Mouse (Mus musculus) MEL (cell line): ENCODE data around the gene Atp8a2. TPM values are rescaled to one million over a fixed set of nuclear protein-coding genes. Genes with fewer than 3 reads are reported as not detected.

Experiments used
- DNase-seq: peaks from one replicate; pipeline ENCODE4 v3.0.0; 2011; ENCODE audit warnings: low read depth, low spot score
- H3K27ac ChIP-seq: 2 replicates; pipeline ENCODE4 v1.5.1; 2012; ENCODE audit warnings: low read depth, mild to moderate bottlenecking, control low read depth, low read length, moderate library complexity; ENCODE audit not compliant: control insufficient read depth
- H3K27me3 ChIP-seq, 2 experiments: fragments of 150-350 bp in 1 of 2; sonication (generic) in 1 of 2; 2 replicates each; pipeline ENCODE4 v1.6.1; 2012; ENCODE audit warnings: low read length in 2 of 2, mild to moderate bottlenecking in 2 of 2, improper control_type of control experiment in 1 of 2, moderate library complexity in 1 of 2; ENCODE audit not compliant: insufficient read depth in 2 of 2, control insufficient read depth in 1 of 2
- H3K36me3 ChIP-seq, 2 experiments: 2 replicates each; pipeline ENCODE4 v1.6.1; 2012 to 2014; ENCODE audit warnings: low read length in 2 of 2, improper control_type of control experiment in 1 of 2, inconsistent platforms in 1 of 2, mild to moderate bottlenecking in 1 of 2; ENCODE audit not compliant: insufficient read depth in 2 of 2, control insufficient read depth in 1 of 2
- H3K4me1 ChIP-seq, 2 experiments: fragments of 150-350 bp in 1 of 2; sonication (generic) in 1 of 2; 2 replicates each; pipeline ENCODE4 v1.6.1; 2012; ENCODE audit warnings: low read length in 2 of 2, improper control_type of control experiment in 1 of 2, mild to moderate bottlenecking in 1 of 2; ENCODE audit not compliant: insufficient read depth in 2 of 2, control insufficient read depth in 1 of 2
- H3K4me3 ChIP-seq, 2 experiments: fragments of 150-350 bp in 1 of 2; sonication (generic) in 1 of 2; 2 replicates each; pipeline ENCODE4 v1.5.1; 2012; ENCODE audit warnings: low read depth in 2 of 2, low read length in 2 of 2, mild to moderate bottlenecking in 2 of 2, moderate library complexity in 2 of 2, control low read depth in 1 of 2, improper control_type of control experiment in 1 of 2; ENCODE audit not compliant: control insufficient read depth in 1 of 2, insufficient read depth in 1 of 2
- H3K79me2 ChIP-seq: 2 replicates; pipeline ENCODE4 v1.6.1; 2012; ENCODE audit warnings: mild to moderate bottlenecking, low read length, moderate library complexity; ENCODE audit not compliant: control insufficient read depth, poor library complexity, insufficient read depth
- H3K9ac ChIP-seq: 2 replicates; pipeline ENCODE4 v1.6.1; 2012; ENCODE audit warnings: low read depth, mild to moderate bottlenecking, control low read depth, low read length, moderate library complexity; ENCODE audit not compliant: control insufficient read depth, poor library complexity, severe bottlenecking
- H3K9me3 ChIP-seq: fragments of 150-350 bp; sonication (generic); replicated peaks from 2 replicates; pipeline ENCODE4 v1.6.1; 2012; ENCODE audit warnings: mild to moderate bottlenecking, low read length, improper control_type of control experiment, moderate library complexity; ENCODE audit not compliant: insufficient read depth
- BHLHE40 ChIP-seq: IDR thresholded peaks from 2 replicates; pipeline ENCODE4 v1.6.1; 2012; ENCODE audit warnings: low read depth, mild to moderate bottlenecking, inconsistent platforms, low read length, improper control_type of control experiment, borderline replicate concordance
- CTCF ChIP-seq, 3 experiments: IDR thresholded peaks in 2 of 3; conservative IDR thresholded peaks in 1 of 3; 2 replicates each; pipeline ENCODE4 v1.5.1; 2011 to 2012; ENCODE audit warnings: low read length in 3 of 3, low read depth in 2 of 3, mild to moderate bottlenecking in 2 of 3, improper control_type of control experiment in 1 of 3, inconsistent platforms in 1 of 3, mixed read lengths in 1 of 3, moderate library complexity in 1 of 3; ENCODE audit not compliant: control insufficient read depth in 1 of 3, insufficient read depth in 1 of 3, poor library complexity in 1 of 3, severe bottlenecking in 1 of 3
- ELF1 ChIP-seq: IDR thresholded peaks from 2 replicates; pipeline ENCODE4 v1.6.1; 2014; ENCODE audit warnings: low read depth, mild to moderate bottlenecking, inconsistent platforms, low read length, improper control_type of control experiment, moderate library complexity
- ETS1 ChIP-seq: IDR thresholded peaks from 2 replicates; pipeline ENCODE4 v1.6.1; 2012; ENCODE audit warnings: low read depth, mild to moderate bottlenecking, inconsistent platforms, low read length, improper control_type of control experiment, moderate library complexity
- HCFC1 ChIP-seq: IDR thresholded peaks from 2 replicates; pipeline ENCODE4 v1.6.1; 2012; ENCODE audit warnings: low read depth, mild to moderate bottlenecking, inconsistent platforms, low read length, improper control_type of control experiment, moderate library complexity
- JUND ChIP-seq: IDR thresholded peaks from 2 replicates; pipeline ENCODE4 v1.6.1; 2011; ENCODE audit warnings: low read depth, mild to moderate bottlenecking, improper control_type of control experiment, low read length
- MAFK ChIP-seq: IDR thresholded peaks from 2 replicates; pipeline ENCODE4 v1.6.1; 2011; ENCODE audit warnings: low read depth, mild to moderate bottlenecking, low read length, improper control_type of control experiment, borderline replicate concordance
- MAX ChIP-seq: IDR thresholded peaks from 2 replicates; pipeline ENCODE4 v1.6.1; 2011; ENCODE audit warnings: low read length, improper control_type of control experiment
- MEF2A ChIP-seq: IDR thresholded peaks from 2 replicates; pipeline ENCODE4 v1.6.1; 2014; ENCODE audit warnings: low read depth, mild to moderate bottlenecking, inconsistent platforms, low read length, improper control_type of control experiment; ENCODE audit not compliant: poor library complexity, insufficient replicate concordance, severe bottlenecking; ENCODE audit errors: extremely low read depth
- MXI1 ChIP-seq: IDR thresholded peaks from 2 replicates; pipeline ENCODE4 v1.6.1; 2011; ENCODE audit warnings: mild to moderate bottlenecking, low read depth, low read length, improper control_type of control experiment
- MYB ChIP-seq: IDR thresholded peaks from 2 replicates; pipeline ENCODE4 v1.6.1; 2011; ENCODE audit warnings: mild to moderate bottlenecking, low read depth, low read length, improper control_type of control experiment
- MYC ChIP-seq: IDR thresholded peaks from 2 replicates; pipeline ENCODE4 v1.6.1; 2011; ENCODE audit warnings: low read depth, mild to moderate bottlenecking, low read length, improper control_type of control experiment, moderate library complexity
- NRF1 ChIP-seq: IDR thresholded peaks from 2 replicates; pipeline ENCODE4 v1.6.1; 2014; ENCODE audit warnings: low read depth, mild to moderate bottlenecking, inconsistent platforms, low read length, improper control_type of control experiment, moderate library complexity; ENCODE audit not compliant: poor library complexity, insufficient read depth, severe bottlenecking
- POLR2AphosphoS2 ChIP-seq: IDR thresholded peaks from 2 replicates; pipeline ENCODE4 v1.6.1; 2011; ENCODE audit warnings: low read length, improper control_type of control experiment
- POLR2AphosphoS5 ChIP-seq: IDR thresholded peaks from 2 replicates; pipeline ENCODE4 v1.6.1; 2012; ENCODE audit warnings: low read depth, borderline replicate concordance, mild to moderate bottlenecking, inconsistent platforms, low read length, moderate library complexity, mixed read lengths
- RAD21 ChIP-seq: IDR thresholded peaks from 2 replicates; pipeline ENCODE4 v1.6.1; 2011; ENCODE audit warnings: mild to moderate bottlenecking, low read depth, low read length, improper control_type of control experiment
- RCOR1 ChIP-seq: IDR thresholded peaks from 2 replicates; pipeline ENCODE4 v1.6.1; 2012; ENCODE audit warnings: low read depth, mild to moderate bottlenecking, inconsistent platforms, low read length, improper control_type of control experiment
- SIN3A ChIP-seq: IDR thresholded peaks from 2 replicates; pipeline ENCODE4 v1.6.1; 2012; ENCODE audit warnings: low read length, improper control_type of control experiment, inconsistent platforms
- SMC3 ChIP-seq: IDR thresholded peaks from 2 replicates; pipeline ENCODE4 v1.6.1; 2011; ENCODE audit warnings: low read depth, low read length, improper control_type of control experiment
- TAL1 ChIP-seq: IDR thresholded peaks from 2 replicates; pipeline ENCODE4 v1.6.1; 2012; ENCODE audit warnings: mild to moderate bottlenecking, inconsistent platforms, low read length, moderate library complexity, mixed read lengths
- TCF12 ChIP-seq: IDR thresholded peaks from 2 replicates; pipeline ENCODE4 v1.6.1; 2014; ENCODE audit warnings: low read depth, mild to moderate bottlenecking, inconsistent platforms, low read length, improper control_type of control experiment, moderate library complexity
- USF1 ChIP-seq: IDR thresholded peaks from 2 replicates; pipeline ENCODE4 v1.6.1; 2014; ENCODE audit warnings: low read depth, mild to moderate bottlenecking, inconsistent platforms, low read length, improper control_type of control experiment, moderate library complexity
- ZC3H11A ChIP-seq: IDR thresholded peaks from 2 replicates; pipeline ENCODE4 v1.6.1; 2012; ENCODE audit warnings: low read depth, mild to moderate bottlenecking, inconsistent platforms, low read length, improper control_type of control experiment
- ZMIZ1 ChIP-seq: IDR thresholded peaks from 2 replicates; pipeline ENCODE4 v1.6.1; 2012; ENCODE audit warnings: low read depth, mild to moderate bottlenecking, inconsistent platforms, low read length, improper control_type of control experiment, moderate library complexity
- ZNF384 ChIP-seq: IDR thresholded peaks from 2 replicates; pipeline ENCODE4 v1.6.1; 2012; ENCODE audit warnings: low read depth, mild to moderate bottlenecking, inconsistent platforms, low read length, improper control_type of control experiment
- polyA plus RNA-seq, 2 experiments: library from polyadenylated mRNA; stranded (reverse) in 1 of 2; unstranded in 1 of 2; fragments of >175 nt in 1 of 2; fragments of >200 nt in 1 of 2; gene quantifications; 2 replicates each; pipeline versions ENCODE4 v1.2.1 to v1.2.4; 2012; ENCODE audit warnings: low replicate concordance in 2 of 2, low read depth in 1 of 2; ENCODE audit not compliant: insufficient read length in 2 of 2, insufficient read depth in 1 of 2, missing spikeins in 1 of 2
- total RNA-seq: library from RNA; depleted of rRNA; stranded (reverse); fragments of 300-350 nt; gene quantifications from 2 replicates; pipeline ENCODE4 v1.2.3, GENCODE M21; 2012

The Atp8a2 gene
- total and polyA plus RNA-seq, 3 experiments: 0.29 to 0.39 TPM; not detected in 1

DNA sequence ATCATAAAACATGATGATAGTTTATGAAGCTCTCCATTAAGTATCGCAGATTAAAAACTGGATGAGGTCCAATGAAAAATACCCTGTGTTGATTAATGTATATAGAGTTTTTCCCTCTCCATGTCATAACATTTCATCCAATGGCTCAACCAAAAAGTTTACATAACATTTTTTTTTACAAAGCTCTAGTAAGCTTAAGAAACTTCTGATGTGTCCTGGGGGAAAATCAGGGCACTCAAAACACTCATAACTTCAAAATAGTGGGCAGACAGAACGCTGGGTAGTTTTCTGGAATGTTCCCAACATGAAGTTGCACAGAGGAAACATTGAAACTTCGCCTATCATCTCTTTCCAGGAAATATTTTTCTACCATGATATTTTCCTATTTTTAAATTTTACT, 318.7 kb downstream of the Atp8a2 start:
- no peak for DNase-seq
- no peaks in the 10 kb centered on the region; a peak in 1 of 4 replicates for H3K27me3 ChIP-seq
- no peak overlapping the region for H3K27ac ChIP-seq
- no peaks in the 10 kb centered on the region for H3K79me2 ChIP-seq
- TF ChIP-seq SIN3A (no peak), USF1 (no peak), MAFK (no peak), TCF12 (no peak), MYB (no peak), MXI1 (no peak), POLR2AphosphoS2 (no peak), ZC3H11A (no peak), SMC3 (no peak)
- TF ChIP-seq, all 39 proteins: peak for 0
- Histone ChIP-seq H3K36me3 (no peaks in the 10 kb centered on the region), H3K4me3 (no peak overlapping the region), H3K9ac (no peak overlapping the region), H3K9me3 (no peaks in the 10 kb centered on the region), H3K4me1 (no peaks in the 10 kb centered on the region)

DNA sequence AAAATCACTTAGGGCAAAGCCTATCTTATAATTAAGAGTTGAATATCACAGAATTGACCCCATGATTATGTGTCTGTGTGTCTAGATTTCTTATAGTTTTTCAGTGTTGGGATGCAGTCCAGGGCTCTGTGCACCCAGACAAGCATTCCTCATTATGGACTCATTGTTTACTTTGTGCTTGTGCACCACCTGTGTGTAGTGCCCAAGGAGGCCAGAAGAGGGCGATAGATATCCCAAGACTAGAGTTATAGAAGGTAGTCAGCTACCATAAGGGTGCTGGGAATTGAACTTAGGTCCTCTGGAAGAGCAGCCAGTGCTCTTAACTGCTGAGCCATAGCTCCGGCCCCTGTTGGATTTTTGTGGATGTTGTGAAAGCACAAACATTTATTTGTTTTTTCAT, 320.5 kb downstream of the Atp8a2 start:
- TF ChIP-seq BHLHE40 (no peak), MYC (no peak), MAX (no peak), SIN3A (no peak), ZMIZ1 (no peak), CTCF (IDR thresholded peaks at IDR 0.05 in 2 of 3, conservative IDR thresholded peaks at IDR 0.05 in 1 of 3; ENCODE audit: control insufficient read depth in 1 of 3, insufficient read depth in 1 of 3, low read depth in 2 of 3, low read length in 3 of 3, poor library complexity in 1 of 3, severe bottlenecking in 1 of 3) (no peak), TAL1 (no peak), ETS1 (no peak)
- H3K79me2 ChIP-seq: no peaks in the 10 kb centered on the region
- no peaks in the 10 kb centered on the region for H3K9me3 ChIP-seq
- DNase-seq: no peak
- H3K9ac ChIP-seq: no peak overlapping the region
- H3K4me1 ChIP-seq: no peaks in the 10 kb centered on the region
- no peak overlapping the region for H3K4me3 ChIP-seq
- H3K36me3 ChIP-seq: no peaks in the 10 kb centered on the region
- no peak overlapping the region for H3K27ac ChIP-seq
- H3K27me3 ChIP-seq: no peaks in the 10 kb centered on the region; a peak in 1 of 4 replicates

DNA sequence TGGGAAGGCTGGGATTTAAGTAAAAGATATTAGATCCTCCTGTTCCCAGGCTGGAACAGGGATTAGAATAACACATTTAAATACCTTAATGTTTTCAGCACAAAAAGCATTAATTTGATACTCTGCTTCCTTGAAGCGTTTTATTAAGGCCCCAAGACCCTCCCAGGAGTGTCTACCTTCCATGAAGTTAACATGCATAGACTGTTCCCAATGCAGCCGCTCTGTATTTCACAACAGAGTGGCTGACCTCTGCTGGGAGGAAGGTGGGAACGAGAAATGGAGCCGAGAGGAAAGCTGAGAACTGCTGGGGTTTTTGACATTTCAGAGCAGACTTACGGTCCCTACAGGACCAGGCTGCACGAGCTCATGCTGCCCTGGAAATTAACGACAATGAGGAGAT, 328.6 kb downstream of the Atp8a2 start:
- no peak for DNase-seq
- no peak overlapping the region for H3K4me3 ChIP-seq
- H3K36me3 ChIP-seq: no peaks in the 10 kb centered on the region
- H3K27me3 ChIP-seq: no peaks in the 10 kb centered on the region
- no peaks in the 10 kb centered on the region for H3K4me1 ChIP-seq
- no peak overlapping the region for H3K9ac ChIP-seq
- H3K9me3 ChIP-seq: no peaks in the 10 kb centered on the region
- H3K79me2 ChIP-seq: no peaks in the 10 kb centered on the region
- H3K27ac ChIP-seq: no peak overlapping the region
- TF ChIP-seq MEF2A (no peak), JUND (no peak), ELF1 (no peak), BHLHE40 (no peak), HCFC1 (no peak), POLR2AphosphoS5 (no peak), ETS1 (no peak), RCOR1 (no peak), MAFK (no peak), RAD21 (no peak), ZNF384 (no peak), MYC (no peak), TCF12 (no peak), SMC3 (no peak), TAL1 (no peak), MAX (no peak), CTCF (IDR thresholded peaks at IDR 0.05 in 2 of 3, conservative IDR thresholded peaks at IDR 0.05 in 1 of 3; ENCODE audit: control insufficient read depth in 1 of 3, insufficient read depth in 1 of 3, low read depth in 2 of 3, low read length in 3 of 3, poor library complexity in 1 of 3, severe bottlenecking in 1 of 3) (no peak), NRF1 (no peak), MXI1 (no peak)
